Mouse (Mus musculus): ENCODE results near the gene Vamp5. TPM values are rescaled to one million over a fixed set of nuclear protein-coding genes. Genes with fewer than 3 reads are reported as not detected.

The Vamp5 gene
- polyA plus RNA-seq, 1 experiment: 5.3 TPM

DNA sequence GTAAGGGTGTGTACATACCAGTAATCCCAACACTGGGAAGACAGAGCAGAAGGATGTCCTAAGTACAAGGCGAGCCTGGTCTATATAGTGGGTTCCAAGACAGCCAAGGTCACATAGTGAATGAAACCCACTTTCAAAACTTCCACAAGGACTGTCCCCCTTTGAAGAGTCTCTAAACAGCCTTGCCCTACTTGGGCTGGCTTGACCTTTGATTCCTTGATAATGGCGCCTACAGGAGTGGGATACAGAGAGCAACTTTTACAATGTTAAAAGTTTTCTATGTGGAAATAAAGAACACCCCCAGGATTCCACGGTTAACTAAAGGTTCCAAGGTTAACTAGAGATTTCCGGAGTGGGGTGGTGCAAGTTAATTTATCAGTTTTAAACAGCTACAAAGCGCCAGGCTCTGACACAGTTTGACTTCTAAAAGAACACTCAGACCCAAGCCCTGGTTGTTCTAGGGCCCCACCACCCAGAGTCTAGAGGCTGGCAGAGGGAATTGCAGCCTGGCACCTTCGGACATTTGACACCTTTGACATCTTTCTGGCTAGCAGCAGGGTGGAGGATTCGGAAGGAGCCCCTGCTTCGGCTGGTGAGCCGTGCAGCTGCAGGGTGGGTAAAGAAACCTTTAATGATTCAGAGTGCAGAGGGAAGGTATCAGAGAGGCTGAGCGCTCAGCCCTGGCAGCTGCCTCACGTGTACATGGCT is 20.2 kb downstream of the Vamp5 start:
- Histone ChIP-seq H3K27ac (ENCODE audit: insufficient read depth, low read depth, low read length) (no peak overlapping the region), H3K4me1 (ENCODE audit: control insufficient read depth, insufficient read depth, low read length) (peaks cover 5% of the 10 kb centered on the region)

DNA sequence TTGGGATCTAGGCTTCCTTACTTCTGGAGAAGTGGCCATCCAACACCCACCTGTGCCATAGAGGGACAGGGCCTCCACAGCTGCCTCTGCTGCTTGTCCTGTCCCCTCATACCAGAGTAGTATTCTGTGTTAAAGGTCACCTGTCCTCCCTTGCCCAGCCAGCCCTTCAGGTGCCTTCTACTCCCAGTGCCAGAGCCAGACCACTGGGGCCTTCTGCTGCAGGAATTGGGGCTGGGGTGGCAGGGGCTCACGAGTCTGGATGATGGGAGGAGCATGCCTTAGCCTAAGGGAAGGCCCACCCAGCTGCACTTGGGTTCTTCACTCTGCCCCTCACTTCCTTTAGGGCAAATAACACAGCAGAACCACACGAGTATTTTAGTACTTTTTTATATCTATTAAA is 20.9 kb downstream of the Vamp5 start:
- H3K4me3 ChIP-seq (ENCODE audit: insufficient read depth, low read length): no peak overlapping the region
- no peak for TF ChIP-seq POLR2A (IDR thresholded peaks at IDR 0.05; ENCODE audit: borderline replicate concordance, low read depth, low read length)
- TF ChIP-seq CTCF (IDR thresholded peaks at IDR 0.05; ENCODE audit: low read depth, low read length): no peak
- peaks cover 10% of the 10 kb centered on the region for H3K4me1 ChIP-seq (ENCODE audit: control insufficient read depth, insufficient read depth, low read length)
- H3K27ac ChIP-seq (ENCODE audit: insufficient read depth, low read depth, low read length): no peak overlapping the region

More for the DNA sequence above, 20.2 kb downstream of the Vamp5 start:
- H3K4me3 ChIP-seq (ENCODE audit: insufficient read depth, low read length): no peak overlapping the region
- TF ChIP-seq POLR2A (IDR thresholded peaks at IDR 0.05; ENCODE audit: borderline replicate concordance, low read depth, low read length) (no peak), CTCF (IDR thresholded peaks at IDR 0.05; ENCODE audit: low read depth, low read length) (no peak)

DNA sequence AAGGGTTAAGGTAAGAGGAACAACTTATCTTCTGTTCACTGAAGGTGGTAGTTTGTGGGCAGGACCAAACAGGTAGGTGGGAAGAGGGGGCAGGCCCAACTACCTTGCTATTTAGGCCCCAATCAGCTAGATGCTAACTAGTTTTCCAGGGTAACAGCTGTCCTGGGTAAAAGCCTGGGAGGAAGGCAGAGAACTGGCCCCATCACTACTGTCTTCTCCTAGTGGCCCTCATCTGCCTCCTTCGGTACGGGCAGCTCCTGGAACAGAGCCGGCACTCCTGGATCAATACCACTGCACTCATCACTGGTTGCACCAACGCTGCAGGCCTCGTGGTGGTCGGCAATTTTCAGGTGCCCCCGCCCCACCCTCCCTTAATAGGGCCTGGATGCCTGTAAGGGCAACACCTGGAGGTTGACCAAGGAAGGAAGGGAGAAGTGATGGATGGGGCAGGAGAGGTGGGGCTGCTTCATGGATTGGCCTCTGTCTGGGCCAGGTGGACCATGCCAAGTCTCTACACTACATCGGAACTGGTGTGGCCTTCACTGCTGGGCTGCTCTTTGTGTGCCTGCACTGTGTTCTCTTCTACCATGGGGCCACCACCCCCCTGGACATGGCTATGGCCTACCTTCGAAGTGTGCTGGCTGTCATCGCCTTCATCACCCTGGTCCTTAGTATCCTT is 22.0 kb downstream of the Vamp5 start:
- TF ChIP-seq CTCF (IDR thresholded peaks at IDR 0.05; ENCODE audit: low read depth, low read length) (no peak), POLR2A (IDR thresholded peaks at IDR 0.05; ENCODE audit: borderline replicate concordance, low read depth, low read length) (no peak)
- Histone ChIP-seq H3K4me3 (ENCODE audit: insufficient read depth, low read length) (no peak overlapping the region), H3K27ac (ENCODE audit: insufficient read depth, low read depth, low read length) (no peak overlapping the region), H3K4me1 (ENCODE audit: control insufficient read depth, insufficient read depth, low read length) (peaks cover 11% of the 10 kb centered on the region)

GRCm38 (mm10) chr6:72357164-72358079 is 22.8 kb downstream of the Vamp5 start:
- no peak for TF ChIP-seq CTCF (IDR thresholded peaks at IDR 0.05; ENCODE audit: low read depth, low read length)
- no peak for TF ChIP-seq POLR2A (IDR thresholded peaks at IDR 0.05; ENCODE audit: borderline replicate concordance, low read depth, low read length)
- Histone ChIP-seq H3K27ac (ENCODE audit: insufficient read depth, low read depth, low read length) (no peak overlapping the region), H3K4me3 (ENCODE audit: insufficient read depth, low read length) (no peak overlapping the region), H3K4me1 (ENCODE audit: control insufficient read depth, insufficient read depth, low read length) (peaks cover 18% of the 10 kb centered on the region)

DNA sequence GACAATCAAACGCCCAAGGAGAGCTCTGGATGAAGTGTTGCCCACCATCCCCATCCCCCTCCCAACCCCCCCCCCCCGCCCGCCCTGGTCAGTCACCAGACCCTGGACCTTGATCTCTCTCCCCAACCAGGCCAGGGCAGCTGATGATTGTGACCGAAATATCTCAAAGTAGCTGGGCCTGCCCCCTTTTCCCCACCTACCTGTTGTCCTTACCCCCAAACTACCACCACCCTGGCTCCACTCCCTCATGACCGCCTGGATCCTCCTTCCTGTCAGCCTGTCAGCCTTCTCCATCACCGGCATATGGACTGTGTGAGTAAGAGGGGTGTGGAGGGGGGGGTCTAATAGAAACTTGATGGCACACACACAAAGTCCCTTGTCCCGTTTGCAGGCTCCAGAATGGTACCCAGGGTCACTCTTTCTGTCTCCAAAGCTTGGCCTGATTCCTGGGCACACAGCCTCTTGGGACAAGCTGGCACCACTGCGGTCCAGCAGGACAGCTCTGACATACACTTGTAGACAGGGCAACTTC is 24.2 kb downstream of the Vamp5 start:
- no peak for TF ChIP-seq POLR2A (IDR thresholded peaks at IDR 0.05; ENCODE audit: borderline replicate concordance, low read depth, low read length)
- no peak for TF ChIP-seq CTCF (IDR thresholded peaks at IDR 0.05; ENCODE audit: low read depth, low read length)
- no peak overlapping the region for H3K27ac ChIP-seq (ENCODE audit: insufficient read depth, low read depth, low read length)
- H3K4me3 ChIP-seq (ENCODE audit: insufficient read depth, low read length): peak overlapping the region; percentile 65; the same call in 1 of the 2 replicates
- peaks cover 17% of the 10 kb centered on the region for H3K4me1 ChIP-seq (ENCODE audit: control insufficient read depth, insufficient read depth, low read length)

DNA sequence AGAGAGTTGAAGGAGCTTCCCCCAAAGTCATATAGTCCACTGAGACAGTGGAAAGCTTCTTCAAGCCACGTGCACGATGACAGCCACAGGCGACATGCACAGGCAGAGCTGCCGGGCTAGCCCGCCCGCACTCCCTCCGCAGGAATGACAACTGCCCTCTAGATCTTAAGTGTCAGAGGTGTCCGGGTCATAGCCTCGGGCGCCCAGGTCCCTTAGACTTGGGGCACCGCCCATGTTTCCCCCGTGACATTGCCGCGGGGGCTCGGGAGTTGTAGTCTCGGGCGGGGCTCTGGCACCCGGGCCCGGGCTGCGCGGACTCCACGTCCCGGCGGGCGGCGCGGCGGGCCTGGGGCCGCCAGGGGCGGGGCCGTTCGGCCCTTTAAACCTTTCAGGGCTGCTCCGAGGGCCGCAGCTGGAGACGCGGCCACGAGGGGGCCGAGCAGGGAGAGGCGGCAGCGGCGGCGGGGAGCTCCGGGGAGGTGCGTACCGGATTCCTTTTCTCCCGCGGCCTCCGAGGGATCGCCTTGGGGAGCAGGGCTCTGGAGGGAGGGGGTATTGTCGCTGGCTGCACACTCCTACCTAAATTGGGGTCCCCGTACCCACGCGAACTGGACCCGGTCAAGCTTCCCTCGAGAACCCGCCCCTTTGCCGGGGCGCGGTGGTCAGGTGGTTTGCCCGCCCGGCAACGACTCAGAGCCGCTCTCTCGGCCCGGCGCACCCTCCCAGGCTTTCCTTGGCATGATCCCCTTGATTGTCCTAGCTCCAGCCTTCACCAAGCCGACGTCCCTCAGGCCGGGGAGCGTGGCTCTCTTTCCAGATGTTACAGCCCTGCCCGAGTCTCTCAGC is 25.0 kb downstream of the Vamp5 start, which contains the start of gene Tmem150a:
TSS of gene Tmem150a (plus strand) at position 382 of the 846 bp plus-strand sequence.
- H3K4me3 ChIP-seq (ENCODE audit: insufficient read depth, low read length): peak within 1 kb of the TSS; percentile 65
- peaks cover 21% of the 10 kb centered on the region for H3K4me1 ChIP-seq (ENCODE audit: control insufficient read depth, insufficient read depth, low read length)
- no peak for TF ChIP-seq CTCF (IDR thresholded peaks at IDR 0.05; ENCODE audit: low read depth, low read length)
- no peak within 1 kb of the TSS for H3K27ac ChIP-seq (ENCODE audit: insufficient read depth, low read depth, low read length)

DNA sequence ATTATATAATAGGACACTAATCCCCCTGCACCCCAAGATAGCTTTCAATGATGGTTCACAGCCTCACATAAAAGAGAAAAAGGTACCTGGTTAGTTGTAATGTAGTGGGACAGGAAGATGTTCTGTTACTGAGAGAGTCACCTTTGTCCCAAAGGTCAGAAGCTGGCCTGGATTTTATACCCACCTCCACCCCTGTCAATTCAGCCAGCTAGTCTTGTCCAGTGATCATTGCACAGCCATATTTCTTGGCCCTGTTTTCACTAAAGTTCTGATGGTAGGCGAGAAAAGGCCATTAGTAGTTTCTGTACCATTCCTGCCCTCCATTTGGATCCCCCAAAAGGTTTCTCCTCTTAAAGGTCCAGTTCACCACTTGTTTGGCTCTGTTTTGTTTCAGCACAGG is 26.2 kb downstream of the Vamp5 start:
- Histone ChIP-seq H3K4me3 (ENCODE audit: insufficient read depth, low read length) (no peak overlapping the region), H3K27ac (ENCODE audit: insufficient read depth, low read depth, low read length) (no peak overlapping the region), H3K4me1 (ENCODE audit: control insufficient read depth, insufficient read depth, low read length) (peaks cover 33% of the 10 kb centered on the region)
- no peak for TF ChIP-seq CTCF (IDR thresholded peaks at IDR 0.05; ENCODE audit: low read depth, low read length)

GRCm38 (mm10) chr6:72352636-72353405 is 27.4 kb downstream of the Vamp5 start:
- Histone ChIP-seq H3K4me1 (ENCODE audit: control insufficient read depth, insufficient read depth, low read length) (peaks cover 43% of the 10 kb centered on the region), H3K4me3 (ENCODE audit: insufficient read depth, low read length) (no peak overlapping the region), H3K27ac (ENCODE audit: insufficient read depth, low read depth, low read length) (no peak overlapping the region)
- no peak for TF ChIP-seq POLR2A (IDR thresholded peaks at IDR 0.05; ENCODE audit: borderline replicate concordance, low read depth, low read length)
